Mouse (Mus musculus) gastrocnemius, postnatal 4 days (tissue): ENCODE results near the gene Gdpd2. TPM values are rescaled to one million over a fixed set of nuclear protein-coding genes. Genes with fewer than 3 reads are reported as not detected.

Experiments
- DNase-seq, 2 experiments: peaks; one replicate each; pipeline ENCODE4 v3.0.0; 2021 to 2022; ENCODE audit warnings: low spot score in 2 of 2, mixed read lengths in 2 of 2
- total RNA-seq, 2 experiments: library from RNA; stranded (reverse); gene quantifications; 2 replicates each; pipeline ENCODE4 v1.2.3; 2021

Gdpd2 gene
- total RNA-seq, 2 experiments from 2014 or later, result 1.6 to 1.8 TPM

DNA sequence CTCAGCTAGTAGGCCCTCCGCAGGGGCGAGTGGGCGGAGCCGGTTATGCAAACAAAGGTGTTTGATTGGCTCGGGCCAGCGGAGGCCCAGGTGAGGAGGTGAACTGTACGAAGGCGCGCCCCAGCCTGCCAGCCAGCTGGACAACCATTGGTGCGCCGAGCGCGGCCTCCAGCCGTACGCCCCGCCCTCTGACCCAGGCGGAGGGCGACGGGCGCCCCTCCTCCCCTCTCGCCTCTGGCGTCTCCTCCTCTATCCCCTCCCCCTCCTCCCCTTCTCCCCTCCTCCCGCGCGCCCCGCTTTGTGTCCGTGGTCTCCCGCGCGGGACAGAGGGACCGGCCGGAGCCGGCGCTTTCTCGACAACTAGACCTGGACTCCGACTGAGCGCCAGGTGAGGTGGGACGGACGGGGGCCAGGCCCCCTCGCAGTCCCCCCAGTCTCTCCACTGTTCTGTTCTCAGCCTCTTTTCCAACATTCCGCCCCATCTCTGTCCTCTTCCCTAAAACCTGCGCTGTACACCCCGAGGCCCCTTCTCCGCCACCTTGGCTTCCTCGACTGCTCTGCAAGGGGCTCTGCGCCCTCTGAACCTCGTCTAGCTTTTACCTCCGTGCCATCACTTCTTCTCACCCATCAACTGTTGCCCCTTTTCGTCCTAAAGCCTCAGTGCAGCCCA, 47.4 kb downstream of the Gdpd2 start:
- DNase-seq, result peak in 1 of 2 experiments; percentile 45

DNA sequence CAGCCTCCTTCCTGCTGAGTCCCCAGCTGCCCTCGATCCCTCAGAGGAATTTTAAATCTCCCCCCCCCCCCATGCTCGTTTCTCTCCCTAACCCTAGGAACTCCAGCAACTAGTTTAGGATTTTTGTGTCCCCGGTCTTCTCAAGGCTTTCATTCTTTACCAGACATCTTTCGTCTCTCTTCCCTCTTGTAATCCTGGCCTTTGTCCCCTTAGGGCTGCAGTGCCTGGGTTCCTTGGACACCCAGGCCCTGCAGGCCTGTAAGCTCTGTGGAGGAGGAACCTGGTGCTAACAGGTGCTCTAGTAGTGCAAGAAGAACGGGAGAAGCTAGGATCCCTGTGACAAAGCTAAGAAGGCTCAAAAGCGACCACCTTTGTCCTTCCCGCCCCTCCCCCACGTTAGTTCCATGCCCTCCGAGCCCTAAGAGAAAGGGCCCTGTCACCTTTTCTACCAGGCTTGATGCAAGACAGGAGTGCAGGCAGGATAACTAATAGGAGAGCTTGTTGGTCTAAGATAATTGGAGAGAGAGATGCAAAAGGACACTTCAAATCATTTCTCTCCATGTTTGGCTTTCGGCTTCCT, 48.1 kb downstream of the Gdpd2 start:
- no peak for DNase-seq

- no peak for DNase-seq
These were observed 48.7 kb downstream of the Gdpd2 start for GRCm38 (mm10) chrX:100778397-100778796.

Other genes with a start within 250 kb of the Gdpd2 start
- 10 to 100 TPM; 46.7 to 55.1 TPM for gene Igbp1, start 235.6 kb upstream of the Gdpd2 start, total RNA-seq
- gene Dgat2l6, start 205.0 kb upstream of the Gdpd2 start, total RNA-seq, result under 1 TPM in 1 of 2 experiments, not detected in 1; 0.07 TPM
- not detected for gene Awat1, start 157.6 kb upstream of the Gdpd2 start, total RNA-seq
- not detected for gene P2ry4, start 135.0 kb upstream of the Gdpd2 start, total RNA-seq
- gene Arr3, start 124.4 kb upstream of the Gdpd2 start, total RNA-seq, result not detected
- gene Kif4, start 104.1 kb upstream of the Gdpd2 start, total RNA-seq, result 10 to 100 TPM in 1 of 2 experiments, 1 to 10 TPM in 1; 9.3 to 10.4 TPM
- gene Pdzd11, start 103.3 kb upstream of the Gdpd2 start, total RNA-seq, result 10 to 100 TPM; 29.0 to 33.1 TPM
- 1 to 10 TPM; 4.8 to 7.7 TPM for gene Dlg3, start 37.8 kb downstream of the Gdpd2 start, total RNA-seq